Mouse (Mus musculus): ENCODE data around the gene Acnat1. TPM values are rescaled to one million over a fixed set of nuclear protein-coding genes. Genes with fewer than 3 reads are reported as not detected.

The Acnat1 gene
- total RNA-seq (2023): not detected

GRCm38 (mm10) chr4:49473435-49474100 is at the start of gene Acnat1:
Acnat1 (minus strand) TSS chr4:49473912.

GRCm38 (mm10) chr4:49520572-49521340 is 47.0 kb upstream of the Acnat1 start, which contains the start of the genes Mrpl50 and Zfp189:
Mrpl50 (minus strand) TSS chr4:49521093.
Zfp189 (plus strand) TSS chr4:49521176.

GRCm38 (mm10) chr4:49506386-49506785 is 32.7 kb upstream of the Acnat1 start, which contains the start of gene Baat:
Baat (minus strand) TSS chr4:49506557.

GRCm38 (mm10) chr4:49407957-49408356 is 65.8 kb downstream of the Acnat1 start, which contains the start of gene Acnat2:
Acnat2 (minus strand) TSS chr4:49408151.

Other genes starting within 250 kb of the Acnat1 start
- not detected for gene Acnat2, start 65.8 kb downstream of the Acnat1 start, total RNA-seq (2023)
- gene Baat, start 32.6 kb upstream of the Acnat1 start, total RNA-seq (2023): not detected
- gene Mrpl50, start 47.2 kb upstream of the Acnat1 start, total RNA-seq (2023): 10 to 100 TPM; 12.3 to 14.1 TPM
- gene Zfp189, start 47.3 kb upstream of the Acnat1 start, total RNA-seq (2023): 1 to 10 TPM; 6.9 to 7.1 TPM
- not detected for gene Aldob, start 75.6 kb upstream of the Acnat1 start, total RNA-seq (2023)
- gene Tmem246, start 124.0 kb upstream of the Acnat1 start, total RNA-seq (2023): not detected
- gene Rnf20, start 158.1 kb upstream of the Acnat1 start, total RNA-seq (2023): 100 to 1,000 TPM; 154 to 155 TPM
- not detected for gene Ppp3r2, start 208.1 kb upstream of the Acnat1 start, total RNA-seq (2023)